Mouse (Mus musculus): ENCODE measurements around the gene Vsig4. TPM values are rescaled to one million over a fixed set of nuclear protein-coding genes. Genes with fewer than 3 reads are reported as not detected.
"Not testable (repeated sequence)": the region's sequence is repeated elsewhere in the genome, so short reads cannot be mapped to it uniquely, and the experiment has no call there.

The Vsig4 gene
- not detected for total RNA-seq (2021)
- long read RNA-seq = 0 reads

- no peak for DNase-seq (ENCODE audit: low spot score in 2 of 2)
These were observed at the start of gene Vsig4 for GRCm38 (mm10) chrX:96293338-96293737. TSS of gene Vsig4 (minus strand) at chrX:96293438.

- no peak for DNase-seq (ENCODE audit: low spot score in 2 of 2)
These were observed 45.9 kb upstream of the Vsig4 start for GRCm38 (mm10) chrX:96339108-96339507.

- DNase-seq (ENCODE audit: low spot score in 2 of 2) = peak in 1 of 2 experiments; percentile 30
These were observed 36.5 kb upstream of the Vsig4 start for GRCm38 (mm10) chrX:96329764-96330163.

GRCm38 (mm10) chrX:96256509-96256908 lies 36.7 kb downstream of the Vsig4 start:
- DNase-seq (ENCODE audit: low spot score in 2 of 2) = no peak

GRCm38 (mm10) chrX:96239644-96240043 lies 53.6 kb downstream of the Vsig4 start:
- no peak for DNase-seq (ENCODE audit: low spot score in 2 of 2)

- no peak for DNase-seq (ENCODE audit: low spot score in 2 of 2)
These were observed 54.2 kb downstream of the Vsig4 start for GRCm38 (mm10) chrX:96239037-96239436.

- DNase-seq (ENCODE audit: low spot score in 2 of 2) = no peak
These were observed 57.5 kb downstream of the Vsig4 start for GRCm38 (mm10) chrX:96235775-96236174.

GRCm38 (mm10) chrX:96227030-96227429 lies 66.2 kb downstream of the Vsig4 start:
- no peak for DNase-seq (ENCODE audit: low spot score in 2 of 2)

- DNase-seq (ENCODE audit: low spot score in 2 of 2) = no peak
These were observed 67.8 kb downstream of the Vsig4 start for GRCm38 (mm10) chrX:96225474-96225873.

GRCm38 (mm10) chrX:96224210-96224609 lies 69.0 kb downstream of the Vsig4 start:
- no peak for DNase-seq (ENCODE audit: low spot score in 2 of 2)

- DNase-seq (ENCODE audit: low spot score in 2 of 2) = no peak
These were observed 75.2 kb downstream of the Vsig4 start for GRCm38 (mm10) chrX:96218088-96218487.

GRCm38 (mm10) chrX:96206872-96207271 lies 86.4 kb downstream of the Vsig4 start:
- no peak for DNase-seq (ENCODE audit: low spot score in 2 of 2)

GRCm38 (mm10) chrX:96205143-96205542 lies 88.1 kb downstream of the Vsig4 start:
- not testable (repeated sequence) for DNase-seq (ENCODE audit: low spot score in 2 of 2)

Small RNAs within 50 kb of the gene (microRNA-seq; reads per million reads assigned to microRNA genes)
- gene Mir223 = 12.1 to 17.0 reads per million in 2 experiments

Other genes starting within 250 kb of the Vsig4 start
- gene Msn, start 197.4 kb downstream of the Vsig4 start, total RNA-seq (2021) = 10 to 100 TPM; 19.8 to 20.1 TPM
- 1 to 10 TPM; 4.7 to 5.2 TPM for gene Heph, start 161.9 kb upstream of the Vsig4 start, total RNA-seq (2021)
- gene Hsf3, start 162.9 kb upstream of the Vsig4 start, total RNA-seq (2021) = under 1 TPM; 0.15 to 0.18 TPM